ENCODE assay signal across 11 mouse cellular contexts in the genomic region with DNA sequence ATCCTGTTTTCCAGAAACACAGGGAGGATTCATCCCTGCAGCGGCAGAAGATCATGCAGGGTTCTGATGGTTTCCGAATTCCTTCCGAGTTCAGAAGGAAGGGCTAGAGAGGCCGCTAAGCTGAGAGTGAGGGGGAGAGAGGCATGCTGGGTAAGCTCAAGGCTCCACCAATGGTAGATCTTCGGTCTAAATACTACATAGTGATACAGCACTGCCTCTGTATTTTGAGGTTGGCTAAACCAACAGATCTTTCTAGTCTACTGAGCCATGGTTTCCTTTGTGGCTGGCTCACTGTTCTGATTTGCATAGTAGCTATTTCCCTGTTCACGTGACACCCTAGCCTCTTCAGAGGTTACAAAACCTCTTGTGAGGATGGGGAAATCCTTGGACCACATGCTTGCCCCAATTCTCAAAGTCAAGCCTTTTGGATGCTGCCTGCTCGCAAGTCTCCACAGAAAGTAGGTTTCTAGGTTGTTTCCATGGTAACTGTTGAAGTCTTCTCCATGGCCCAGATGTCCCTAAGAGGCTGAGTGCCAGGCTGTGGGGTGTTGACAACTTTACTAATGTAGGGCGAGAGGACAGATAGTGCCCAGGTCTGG. TPM values are rescaled to one million over a fixed set of nuclear protein-coding genes. Genes with fewer than 3 reads are reported as not detected.
DNase-seq lines count a peak whose midpoint lies in the region; ATAC-seq and TF ChIP-seq lines count a peak whose summit lies in the region.
"Had no signal": no experiment of that assay in that cellular context is flagged by ENCODE, and none has a peak within 500 bp of the region (broad histone marks: within the 10 kb centered on the region; RNA-seq: fewer than 3 reads in every experiment).

No protein-coding gene starts in this region.

- no peak overlapping the region for H3K4me2 ChIP-seq in hindbrain, postnatal 0 days (ENCODE audit: low read depth, low read length)
- H3K4me2 ChIP-seq: limb, embryonic 13.5 days had no signal

- H3K36me3 ChIP-seq in hindbrain, postnatal 0 days (ENCODE audit: insufficient read depth, low read length) = no peaks in the 10 kb centered on the region
- no peaks in the 10 kb centered on the region for H3K36me3 ChIP-seq in hindbrain, embryonic 10.5 days
- H3K36me3 ChIP-seq: limb, embryonic 13.5 days had no signal

- WGBS in hindbrain, postnatal 0 days = 71% methylated on average over 8 of the region's 8 CpGs
- WGBS in hindbrain, embryonic 10.5 days = 87% methylated on average over 8 of the region's 8 CpGs

- H3K4me1 ChIP-seq in hindbrain, postnatal 0 days (ENCODE audit: insufficient read depth, low read length) = no peaks in the 10 kb centered on the region
- H3K4me1 ChIP-seq in hindbrain, embryonic 10.5 days (replicated peaks) = no peaks in the 10 kb centered on the region
- H3K4me1 ChIP-seq: limb, embryonic 13.5 days had no signal

- H3K9me3 ChIP-seq in hindbrain, postnatal 0 days (ENCODE audit: low read length) = no peaks in the 10 kb centered on the region
- no peaks in the 10 kb centered on the region for H3K9me3 ChIP-seq in hindbrain, embryonic 10.5 days
- H3K9me3 ChIP-seq: limb, embryonic 13.5 days had no signal

- H3K27ac ChIP-seq in hindbrain, postnatal 0 days = peak overlapping the region; percentile 71; the same call in 1 of the 2 replicates
- H3K27ac ChIP-seq in hindbrain, embryonic 10.5 days = no peak overlapping the region
- H3K27ac ChIP-seq: limb, embryonic 13.5 days had no signal

- no peak overlapping the region for H3K9ac ChIP-seq in hindbrain, postnatal 0 days (replicated peaks; ENCODE audit: low read length)
- H3K9ac ChIP-seq: limb, embryonic 13.5 days had no signal

- intact Hi-C loops in heart, postnatal 25 days (cut with DNase I) = no loop called here

- peak; percentile 89 for ATAC-seq in hindbrain, postnatal 0 days

- no peak for TF ChIP-seq CTCF in hindbrain, postnatal 0 days (IDR thresholded peaks at IDR 0.05; ENCODE audit: low read depth)

- H3K27me3 ChIP-seq in hindbrain, postnatal 0 days (ENCODE audit: insufficient read depth, low read length) = no peaks in the 10 kb centered on the region
- no peaks in the 10 kb centered on the region for H3K27me3 ChIP-seq in hindbrain, embryonic 10.5 days (ENCODE audit: insufficient read depth, poor library complexity, severe bottlenecking)
- H3K27me3 ChIP-seq: limb, embryonic 13.5 days had no signal

- H3K4me3 ChIP-seq in hindbrain, postnatal 0 days (ENCODE audit: low read length) = no peak overlapping the region
- H3K4me3 ChIP-seq in hindbrain, embryonic 10.5 days = no peak overlapping the region
- H3K4me3 ChIP-seq: limb, embryonic 13.5 days had no signal

- DNase-seq in hindbrain, postnatal 0 days (ENCODE audit: low spot score) = peak; percentile 75
- DNase-seq in hindbrain, embryonic 10.5 days (ENCODE audit: low spot score) = no peak
- peak; percentile 23 for DNase-seq in R1 (ENCODE audit: low read depth, low spot score)
- peak; percentile 48 to 58 for DNase-seq in layer of hippocampus, adult 8-10 months (ENCODE audit: low spot score in 2 of 2)
- peak; percentile 74 to 83 for DNase-seq in right cerebral cortex, postnatal 10 days (ENCODE audit: low spot score in 2 of 2)
- no peak for DNase-seq in embryo, embryonic 11 days
- no peak for DNase-seq in heart, postnatal 25 days (ENCODE audit: low spot score)
- no peak for DNase-seq in adrenal gland, postnatal 25 days

RNA-seq across cellular contexts. Expression of a gene that starts 4.8 kb away (rescaled TPM):
- 0.05 and 0.75 TPM in 2 replicates for total RNA-seq in hindbrain, postnatal 0 days (2014; rRNA removed)
- polyA plus RNA-seq in hindbrain, postnatal 0 days (2015; fragmentation: Nextera tagmentation; extraction: Ambion mirVana) = 0.58 and 0.67 TPM in 2 replicates
- 0.25 and 0.26 TPM in 2 replicates for polyA plus RNA-seq in hindbrain, embryonic 10.5 days (2016; fragmentation: Nextera tagmentation; extraction: Ambion mirVana)
- total RNA-seq in layer of hippocampus, adult 8-10 months (2022) = under 1 TPM in 2 of 4 experiments, not detected in 2; 0.38 to 0.52 TPM
- not detected for total RNA-seq in heart, postnatal 25 days (2021)
- total RNA-seq in adrenal gland, postnatal 25 days (2021) = not detected in 2 replicates
- polyA plus RNA-seq: gonadal fat pad, adult 2 months had no signal

RNA-seq across cellular contexts. Expression of a gene that starts 19.0 kb away (rescaled TPM):
- total RNA-seq in hindbrain, postnatal 0 days (2014; rRNA removed) = 0.40 and 0.89 TPM in 2 replicates
- 0.34 and 0.35 TPM in 2 replicates for polyA plus RNA-seq in hindbrain, postnatal 0 days (2015; fragmentation: Nextera tagmentation; extraction: Ambion mirVana)
- not detected in 2 replicates for polyA plus RNA-seq in hindbrain, embryonic 10.5 days (2016; fragmentation: Nextera tagmentation; extraction: Ambion mirVana)
- total RNA-seq in layer of hippocampus, adult 8-10 months (2022) = not detected
- not detected for total RNA-seq in heart, postnatal 25 days (2021)
- total RNA-seq in adrenal gland, postnatal 25 days (2021) = not detected in 2 replicates
- polyA plus RNA-seq: gonadal fat pad, adult 2 months; limb, embryonic 13.5 days had no signal

RNA-seq across cellular contexts. Expression of a gene that starts 19.2 kb away (rescaled TPM):
- 1.7 and 1.9 TPM in 2 replicates for total RNA-seq in hindbrain, postnatal 0 days (2014; rRNA removed)
- polyA plus RNA-seq in hindbrain, postnatal 0 days (2015; fragmentation: Nextera tagmentation; extraction: Ambion mirVana) = 40.4 and 45.1 TPM in 2 replicates
- 22.4 and 27.4 TPM in 2 replicates for polyA plus RNA-seq in hindbrain, embryonic 10.5 days (2016; fragmentation: Nextera tagmentation; extraction: Ambion mirVana)
- total RNA-seq in layer of hippocampus, adult 8-10 months (2022) = 10 to 100 TPM; 10.4 to 12.6 (median 11.0) TPM
- total RNA-seq in heart, postnatal 25 days (2021) = 1 to 10 TPM; 5.3 to 5.5 TPM
- total RNA-seq in adrenal gland, postnatal 25 days (2021) = 4.3 and 7.7 TPM in 2 replicates

RNA-seq across cellular contexts. Expression of a gene that starts 32.2 kb away (rescaled TPM):
- 0.50 and 0.99 TPM in 2 replicates for total RNA-seq in hindbrain, postnatal 0 days (2014; rRNA removed)
- 0.50 and 0.79 TPM in 2 replicates for polyA plus RNA-seq in hindbrain, postnatal 0 days (2015; fragmentation: Nextera tagmentation; extraction: Ambion mirVana)
- polyA plus RNA-seq in hindbrain, embryonic 10.5 days (2016; fragmentation: Nextera tagmentation; extraction: Ambion mirVana) = 0.12 and 0.43 TPM in 2 replicates
- not detected for total RNA-seq in layer of hippocampus, adult 8-10 months (2022)
- not detected for total RNA-seq in heart, postnatal 25 days (2021)
- not detected in 2 replicates for total RNA-seq in adrenal gland, postnatal 25 days (2021)
- total RNA-seq: ES-E14 had no signal
- polyA plus RNA-seq: gonadal fat pad, adult 2 months; limb, embryonic 13.5 days had no signal

RNA-seq across cellular contexts. Expression of a gene that starts 47.2 kb away (rescaled TPM):
- total RNA-seq in hindbrain, postnatal 0 days (2014; rRNA removed) = 1.3 and 1.4 TPM in 2 replicates
- 1.3 and 1.4 TPM in 2 replicates for polyA plus RNA-seq in hindbrain, postnatal 0 days (2015; fragmentation: Nextera tagmentation; extraction: Ambion mirVana)
- 0.07 TPM in 1 of 2 replicates, not detected in the other for polyA plus RNA-seq in hindbrain, embryonic 10.5 days (2016; fragmentation: Nextera tagmentation; extraction: Ambion mirVana)
- not detected for total RNA-seq in layer of hippocampus, adult 8-10 months (2022)
- total RNA-seq in heart, postnatal 25 days (2021) = not detected
- total RNA-seq in adrenal gland, postnatal 25 days (2021) = not detected in 2 replicates
- total RNA-seq: ES-E14 had no signal
- polyA plus RNA-seq: gonadal fat pad, adult 2 months; limb, embryonic 13.5 days had no signal

Comparison
In these comparisons a context has a peak if more than half of its experiments do, and no peak if none do; other contexts are left out.
1. DNase-seq: peak in hindbrain, postnatal 0 days (single experiment), R1 (single experiment), layer of hippocampus, adult 8-10 months (2 of 2) and right cerebral cortex, postnatal 10 days (2 of 2); none in hindbrain, embryonic 10.5 days (single experiment), embryo, embryonic 11 days (single experiment), heart, postnatal 25 days (single experiment) and adrenal gland, postnatal 25 days (single experiment).